Mouse (Mus musculus): ENCODE measurements around the gene Hist2h2ab.
"Not testable (repeated sequence)": the region's sequence is repeated elsewhere in the genome, so short reads cannot be mapped to it uniquely, and the experiment has no call there.

DNA sequence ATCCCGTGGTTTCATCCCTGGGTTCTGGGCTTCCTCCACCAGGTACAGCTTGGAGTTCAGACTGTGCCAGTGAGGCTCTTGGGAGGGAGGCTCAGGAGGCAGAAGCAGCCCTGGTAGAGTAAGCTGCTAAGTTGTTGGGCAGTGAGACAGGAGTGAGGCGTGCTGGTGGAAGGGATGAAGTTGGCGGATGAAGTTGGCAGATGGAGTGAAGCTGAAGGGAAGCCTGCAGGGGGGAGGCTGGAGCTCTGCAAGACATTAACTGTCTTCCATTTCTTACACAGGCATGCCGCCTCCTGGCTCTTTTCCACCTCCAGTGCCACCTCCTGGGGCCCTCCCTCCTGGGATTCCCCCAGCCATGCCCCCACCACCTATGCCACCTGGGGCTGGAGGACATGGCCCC lies 45.6 kb upstream of the Hist2h2ab start:
- not testable (repeated sequence) for TF ChIP-seq CTCF, POLR2A (IDR thresholded peaks at IDR 0.05; ENCODE audit: extremely low read depth, insufficient read depth, low read length)
